Mouse (Mus musculus) intestine, embryonic 16.5 days (tissue): ENCODE measurements around the gene Cryzl1. TPM values are rescaled to one million over a fixed set of nuclear protein-coding genes. Genes with fewer than 3 reads are reported as not detected.

Experiments
- ATAC-seq: fragments of 200-750 bp; cut with Nextera tagmentation; 2 replicates; pipeline ENCODE4 v1.8.0; 2017; ENCODE audit warnings: moderate TSS enrichment, moderate library complexity
- H3K27ac ChIP-seq: fragments of 300-500 bp; sonication (generic); 2 replicates; pipeline ENCODE4 v1.5.1; 2014; ENCODE audit warnings: mild to moderate bottlenecking, low read length
- H3K27me3 ChIP-seq: fragments of 300-500 bp; sonication (generic); replicated peaks from 2 replicates; pipeline ENCODE4 v1.6.1; 2014; ENCODE audit warnings: low read length, control low read depth, mixed read lengths; ENCODE audit not compliant: control insufficient read depth, insufficient read depth
- H3K36me3 ChIP-seq: fragments of 300-500 bp; sonication (generic); 2 replicates; pipeline ENCODE4 v1.6.1; 2014; ENCODE audit warnings: low read length, control low read depth; ENCODE audit not compliant: control insufficient read depth, insufficient read depth
- H3K4me1 ChIP-seq: fragments of 300-500 bp; sonication (generic); 2 replicates; pipeline ENCODE4 v1.6.1; 2014; ENCODE audit warnings: low read length, control low read depth, mixed read lengths; ENCODE audit not compliant: control insufficient read depth, insufficient read depth
- H3K4me2 ChIP-seq: fragments of 300-500 bp; sonication (generic); 2 replicates; pipeline ENCODE4 v1.6.1; 2014; ENCODE audit warnings: low read depth, low read length, control low read depth
- H3K4me3 ChIP-seq: fragments of 300-500 bp; sonication (generic); 2 replicates; pipeline ENCODE4 v1.5.1; 2014; ENCODE audit warnings: mild to moderate bottlenecking, low read length
- H3K9ac ChIP-seq: fragments of 300-500 bp; sonication (generic); 2 replicates; pipeline ENCODE4 v1.6.1; 2014; ENCODE audit warnings: low read depth, low read length
- H3K9me3 ChIP-seq: fragments of 300-500 bp; sonication (generic); 2 replicates; pipeline ENCODE4 v1.6.1; 2016; ENCODE audit warnings: low read length, control low read depth; ENCODE audit not compliant: control insufficient read depth
- WGBS: fragments of 180-500 bp; shearing (Covaris S2); extraction: QIAGEN DNeasy Blood & Tissue Kit; methylation state at CpG from one replicate; pipeline ENCODE4 v1.1.7; 2014; 5-methylcytosine and 5-hydroxymethylcytosine counted together
- polyA plus RNA-seq: library from polyadenylated mRNA; unstranded; fragments of >200 nt; fragmentation: Nextera tagmentation; extraction: Ambion mirVana; gene quantifications from 2 replicates; pipeline ENCODE4 v1.2.1, GENCODE M21; 2015

The Cryzl1 gene
- polyA plus RNA-seq, 1 experiment from 2014 or later: 66.9 TPM

DNA sequence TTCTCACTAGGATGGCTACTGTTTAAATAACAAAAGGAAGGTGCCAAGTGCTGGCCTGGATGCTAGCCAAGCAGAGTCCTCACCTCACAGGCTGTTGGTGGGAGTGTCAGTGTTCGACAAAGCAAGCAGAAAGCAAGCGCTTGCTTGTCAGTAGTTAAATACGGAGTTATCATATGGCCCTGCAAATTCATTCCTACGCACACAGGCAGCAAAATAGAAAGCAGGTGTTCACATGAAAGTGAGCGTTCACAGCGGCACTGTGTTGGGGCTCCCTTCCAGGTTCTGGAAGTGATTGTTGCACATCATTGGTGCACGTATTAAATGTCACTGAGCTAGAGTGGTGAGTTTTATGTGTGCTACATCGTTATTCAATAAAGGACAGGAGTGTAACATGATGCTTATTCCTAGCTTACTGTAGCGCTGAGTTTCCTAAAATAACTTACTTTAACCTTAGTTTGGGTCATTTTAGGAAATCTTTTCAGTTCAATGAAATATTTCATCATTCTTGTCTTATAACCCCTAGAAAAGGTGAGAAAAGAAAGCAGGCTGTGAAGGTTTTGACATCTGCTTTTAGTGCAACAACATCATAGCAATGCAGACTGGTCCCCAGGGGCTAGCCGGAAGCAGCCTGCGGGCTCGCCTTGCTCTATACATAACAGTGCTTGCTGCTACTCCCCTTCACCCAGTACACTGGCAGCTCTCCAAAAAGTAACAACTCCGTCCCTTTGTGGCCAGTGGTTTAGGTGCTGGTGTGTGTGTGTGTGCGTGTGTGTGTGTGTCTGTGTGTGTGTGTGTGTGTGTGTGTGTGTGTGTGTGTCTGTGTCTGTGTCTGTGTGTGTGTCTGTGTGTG, 17.6 kb upstream of the Cryzl1 start:
- Histone ChIP-seq H3K27me3 (no peaks in the 10 kb centered on the region), H3K4me1 (peaks cover 12% of the 10 kb centered on the region; the same call in 1 of the 2 replicates), H3K9ac (no peak overlapping the region), H3K27ac (no peak overlapping the region), H3K4me2 (no peak overlapping the region), H3K4me3 (no peak overlapping the region), H3K36me3 (no peaks in the 10 kb centered on the region), H3K9me3 (no peaks in the 10 kb centered on the region)
- ATAC-seq: peak; percentile 49; the same call in 1 of the 2 replicates
- whole genome bisulfite sequencing: 46% methylated on average over 14 of the region's 14 CpGs

DNA sequence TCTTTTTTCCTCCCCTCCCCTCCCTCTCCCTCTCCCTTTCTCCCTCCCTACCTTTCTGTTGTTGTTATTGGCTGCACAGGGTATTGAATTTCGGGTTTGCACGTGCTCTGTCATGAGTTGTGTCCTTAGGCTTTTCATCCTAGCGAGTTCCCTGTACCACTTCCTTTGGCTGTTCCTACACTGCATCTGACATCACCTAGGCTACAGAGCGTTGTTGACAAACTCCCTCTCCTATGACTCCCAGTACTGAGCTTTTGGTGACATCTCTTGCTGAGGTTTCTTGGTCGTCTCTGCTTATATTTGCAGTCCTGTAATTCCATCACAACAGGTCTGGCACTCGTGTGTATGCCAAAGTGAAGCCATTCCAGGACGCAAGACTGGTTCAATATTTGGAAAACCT, 14.3 kb upstream of the Cryzl1 start:
- peaks cover 12% of the 10 kb centered on the region; the same call in 1 of the 2 replicates for H3K4me1 ChIP-seq
- 82% methylated on average over 7 of the region's 7 CpGs for WGBS
- no peaks in the 10 kb centered on the region for H3K36me3 ChIP-seq
- no peaks in the 10 kb centered on the region for H3K27me3 ChIP-seq
- H3K27ac ChIP-seq: no peak overlapping the region
- H3K9me3 ChIP-seq: no peaks in the 10 kb centered on the region
- no peak overlapping the region for H3K9ac ChIP-seq
- ATAC-seq: no peak
- no peak overlapping the region for H3K4me2 ChIP-seq
- H3K4me3 ChIP-seq: no peak overlapping the region

DNA sequence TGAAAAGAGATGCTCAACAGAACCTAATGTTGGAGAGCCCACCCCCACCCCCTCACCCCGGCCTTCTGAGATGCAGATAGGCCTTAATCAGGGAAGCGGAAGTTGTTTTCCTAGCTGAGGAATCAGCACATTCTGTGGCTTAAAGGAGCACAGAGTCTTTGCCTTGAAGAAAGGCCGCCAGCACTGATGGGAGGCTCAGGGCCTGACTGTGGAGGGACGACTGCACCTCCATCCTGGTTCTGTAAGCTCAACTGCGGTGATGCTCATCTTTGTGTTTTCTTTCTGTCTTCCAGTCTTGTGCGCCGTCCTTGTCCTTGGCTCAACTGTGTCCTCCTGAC, 12.1 kb upstream of the Cryzl1 start:
- Histone ChIP-seq H3K9ac (no peak overlapping the region), H3K9me3 (no peaks in the 10 kb centered on the region), H3K4me3 (no peak overlapping the region), H3K27ac (no peak overlapping the region), H3K27me3 (no peaks in the 10 kb centered on the region), H3K4me1 (0 out of 2 replicates have a peak, but pooled peaks cover 1% of the 10 kb centered on the region), H3K4me2 (no peak overlapping the region), H3K36me3 (no peaks in the 10 kb centered on the region)
- no peak for ATAC-seq
- 71% methylated on average over 7 of the region's 7 CpGs for WGBS

GRCm38 (mm10) chr16:91740184-91740917, 11.6 kb upstream of the Cryzl1 start:
- WGBS: 62% methylated on average over 8 of the region's 8 CpGs
- no peak for ATAC-seq
- Histone ChIP-seq H3K4me2 (no peak overlapping the region), H3K9ac (no peak overlapping the region), H3K9me3 (no peaks in the 10 kb centered on the region), H3K4me1 (no peaks in the 10 kb centered on the region), H3K36me3 (no peaks in the 10 kb centered on the region), H3K4me3 (no peak overlapping the region), H3K27me3 (no peaks in the 10 kb centered on the region), H3K27ac (no peak overlapping the region)

GRCm38 (mm10) chr16:91738505-91738904, 9.7 kb upstream of the Cryzl1 start:
- Histone ChIP-seq H3K27me3 (no peaks in the 10 kb centered on the region), H3K4me2 (no peak overlapping the region), H3K9ac (no peak overlapping the region), H3K27ac (no peak overlapping the region), H3K36me3 (no peaks in the 10 kb centered on the region), H3K9me3 (no peaks in the 10 kb centered on the region), H3K4me3 (no peak overlapping the region), H3K4me1 (peaks cover 8% of the 10 kb centered on the region)
- 80% methylated on average over 6 of the region's 6 CpGs for WGBS
- no peak for ATAC-seq

GRCm38 (mm10) chr16:91736046-91736816, 7.5 kb upstream of the Cryzl1 start:
- Histone ChIP-seq H3K9ac (no peak overlapping the region), H3K9me3 (no peaks in the 10 kb centered on the region), H3K27me3 (no peaks in the 10 kb centered on the region), H3K4me3 (no peak overlapping the region), H3K27ac (no peak overlapping the region), H3K4me1 (peaks cover 13% of the 10 kb centered on the region), H3K36me3 (no peaks in the 10 kb centered on the region), H3K4me2 (no peak overlapping the region)
- 86% methylated on average over 7 of the region's 7 CpGs for WGBS
- ATAC-seq: no peak

DNA sequence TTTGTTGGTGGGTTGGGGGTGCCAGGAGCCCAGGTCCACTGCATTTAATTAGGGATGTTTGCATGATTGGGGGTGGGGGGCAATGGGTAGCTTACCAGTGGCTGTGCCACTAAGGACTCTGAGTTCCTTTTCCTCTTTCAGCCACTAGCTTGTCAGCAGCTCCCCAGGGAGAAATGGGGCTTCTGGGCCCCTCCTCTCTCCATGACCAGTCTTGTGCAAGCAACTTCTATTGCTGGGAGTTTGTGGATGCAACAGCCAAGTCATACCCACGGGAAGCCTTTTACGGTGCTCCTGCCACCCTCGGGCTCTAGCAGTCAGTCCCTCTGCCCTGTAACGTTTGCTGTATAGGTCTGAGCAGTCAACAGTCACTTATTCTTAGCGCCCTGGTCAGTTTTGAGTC, 6.0 kb upstream of the Cryzl1 start:
- H3K27me3 ChIP-seq: no peaks in the 10 kb centered on the region
- H3K36me3 ChIP-seq: no peaks in the 10 kb centered on the region
- ATAC-seq: no peak
- no peak overlapping the region for H3K27ac ChIP-seq
- WGBS: 75% methylated on average over 5 of the region's 5 CpGs
- H3K9me3 ChIP-seq: no peaks in the 10 kb centered on the region
- H3K9ac ChIP-seq: no peak overlapping the region
- H3K4me2 ChIP-seq: no peak overlapping the region
- H3K4me1 ChIP-seq: peaks cover 13% of the 10 kb centered on the region
- no peak overlapping the region for H3K4me3 ChIP-seq

DNA sequence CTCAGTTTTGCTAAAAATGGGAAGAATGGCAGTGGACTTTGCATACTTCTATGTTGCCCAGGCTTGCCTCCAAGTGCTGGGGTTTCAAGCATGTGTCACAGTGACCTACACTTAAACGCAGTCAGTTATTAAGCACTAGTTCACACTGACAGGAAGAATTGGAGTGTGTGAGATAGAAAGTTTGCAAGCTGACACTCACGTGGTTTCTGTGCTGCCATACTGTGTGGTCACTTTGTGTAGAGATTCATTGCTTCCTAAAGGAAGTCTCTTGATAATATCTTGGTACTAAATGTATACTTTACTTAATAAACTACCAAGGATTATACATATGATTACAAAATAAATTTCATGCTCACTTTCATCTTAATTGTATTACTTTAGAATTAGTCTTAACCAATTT, 4.0 kb upstream of the Cryzl1 start:
- ATAC-seq: no peak
- H3K9me3 ChIP-seq: no peaks in the 10 kb centered on the region
- no peak overlapping the region for H3K4me2 ChIP-seq
- peaks cover 13% of the 10 kb centered on the region for H3K4me1 ChIP-seq
- no peaks in the 10 kb centered on the region for H3K27me3 ChIP-seq
- no peak overlapping the region for H3K27ac ChIP-seq
- WGBS: 71% methylated on average over 2 of the region's 2 CpGs
- H3K4me3 ChIP-seq: no peak overlapping the region
- H3K9ac ChIP-seq: no peak overlapping the region
- no peaks in the 10 kb centered on the region for H3K36me3 ChIP-seq

- no peaks in the 10 kb centered on the region for H3K9me3 ChIP-seq
- no peaks in the 10 kb centered on the region for H3K36me3 ChIP-seq
- peaks cover 24% of the 10 kb centered on the region for H3K4me1 ChIP-seq
- H3K27ac ChIP-seq: peak overlapping the region; percentile 83
- H3K4me2 ChIP-seq: peak overlapping the region; percentile 77
- no peaks in the 10 kb centered on the region for H3K27me3 ChIP-seq
- ATAC-seq: no peak
- WGBS: 2% methylated on average over 11 of the region's 11 CpGs
- peak overlapping the region; percentile 90 for H3K4me3 ChIP-seq
- H3K9ac ChIP-seq: peak overlapping the region; percentile 87
These were observed 1.7 kb upstream of the Cryzl1 start for GRCm38 (mm10) chr16:91730446-91730845.
